Mouse (Mus musculus): ENCODE measurements around the gene Tsnaxip1.

GRCm38 (mm10) chr8:105866364-105867029, 39.0 kb downstream of the Tsnaxip1 start:
- peak; percentile 39 for TF ChIP-seq CTCF (IDR thresholded peaks at IDR 0.05; ENCODE audit: control insufficient read depth, insufficient read depth, low read length)
- no peak for TF ChIP-seq POLR2A (IDR thresholded peaks at IDR 0.05; ENCODE audit: borderline replicate concordance, control insufficient read depth, low read depth, low read length)

All from bone marrow, adult 2 months (tissue).